Comparison of ENCODE assay signal across 13 mouse cellular contexts in genomic region chr2:142163506-142164275, GRCm38 (mm10).
A peak's percentile ranks its signal among the peaks of the same experiment; 100 is the strongest.
DNase-seq lines count a peak whose midpoint lies in the region; ATAC-seq and TF ChIP-seq lines count a peak whose summit lies in the region.
"Had no signal": no experiment of that assay in that cellular context is flagged by ENCODE, and none has a peak within 500 bp of the region (broad histone marks: within the 10 kb centered on the region; RNA-seq: fewer than 3 reads in every experiment).

No protein-coding gene starts in this region.

- peaks cover 23% of the 10 kb centered on the region for H3K4me1 ChIP-seq in forebrain, embryonic 13.5 days
- peaks cover 23% of the 10 kb centered on the region for H3K4me1 ChIP-seq in midbrain, embryonic 12.5 days
- H3K4me1 ChIP-seq in stomach, postnatal 0 days (replicated peaks; ENCODE audit: control insufficient read depth, insufficient read depth) = no peaks in the 10 kb centered on the region

- H3K4me2 ChIP-seq in forebrain, embryonic 13.5 days = peak overlapping the region; percentile 41
- peak overlapping the region; percentile 42 for H3K4me2 ChIP-seq in midbrain, embryonic 12.5 days (replicated peaks)
- no peak overlapping the region for H3K4me2 ChIP-seq in stomach, postnatal 0 days (replicated peaks; ENCODE audit: low read depth)
- H3K4me2 ChIP-seq: liver, embryonic 11.5 days had no signal

- peak; percentile 40 for DNase-seq in testis, postnatal 10 days (ENCODE audit: low spot score)
- DNase-seq in testis, postnatal 14 days (ENCODE audit: low spot score) = no peak
- DNase-seq in stomach, postnatal 0 days (ENCODE audit: low spot score) = no peak
- no peak for DNase-seq in urinary bladder, postnatal 10 days (ENCODE audit: low spot score)
- DNase-seq in kidney, postnatal 10 days = no peak
- DNase-seq: adrenal gland, adult 2 months; cerebellum, adult 8-10 months; kidney, postnatal 4 days; thymus, adult 2 months had no signal

- 3% methylated on average over 10 of the region's 10 CpGs for WGBS in forebrain, embryonic 13.5 days
- 14% methylated on average over 10 of the region's 10 CpGs for WGBS in midbrain, embryonic 12.5 days
- 31% methylated on average over 10 of the region's 10 CpGs for WGBS in stomach, postnatal 0 days

- H3K27me3 ChIP-seq in forebrain, embryonic 13.5 days = no peaks in the 10 kb centered on the region
- no peaks in the 10 kb centered on the region for H3K27me3 ChIP-seq in midbrain, embryonic 12.5 days
- no peaks in the 10 kb centered on the region for H3K27me3 ChIP-seq in stomach, postnatal 0 days (ENCODE audit: control insufficient read depth, insufficient read depth, low read length)

- H3K9me3 ChIP-seq in forebrain, embryonic 13.5 days (replicated peaks) = no peaks in the 10 kb centered on the region
- no peaks in the 10 kb centered on the region for H3K9me3 ChIP-seq in midbrain, embryonic 12.5 days
- no peaks in the 10 kb centered on the region for H3K9me3 ChIP-seq in stomach, postnatal 0 days (ENCODE audit: control insufficient read depth, low read length)

- H3K4me3 ChIP-seq in forebrain, embryonic 13.5 days = no peak overlapping the region
- no peak overlapping the region for H3K4me3 ChIP-seq in midbrain, embryonic 12.5 days
- H3K4me3 ChIP-seq in stomach, postnatal 0 days (ENCODE audit: low read depth, low read length) = no peak overlapping the region
- H3K4me3 ChIP-seq: erythroblast, embryonic 14.5 days had no signal

- no peak for TF ChIP-seq EP300 in stomach, postnatal 0 days (optimal IDR thresholded peaks at IDR 0.05)

- peak; percentile 96 for ATAC-seq in forebrain, embryonic 13.5 days
- peak; percentile 95 for ATAC-seq in midbrain, embryonic 12.5 days (ENCODE audit: low FRiP score, low read depth)
- no peak for ATAC-seq in stomach, postnatal 0 days (ENCODE audit: low FRiP score, low TSS enrichment)

- no peak for TF ChIP-seq CTCF in stomach, postnatal 0 days (IDR thresholded peaks at IDR 0.05; ENCODE audit: low read depth)

- no peak overlapping the region for H3K9ac ChIP-seq in forebrain, embryonic 13.5 days
- no peak overlapping the region for H3K9ac ChIP-seq in midbrain, embryonic 12.5 days (replicated peaks)
- H3K9ac ChIP-seq in stomach, postnatal 0 days (ENCODE audit: low read length) = no peak overlapping the region

- peak overlapping the region; percentile 69 for H3K27ac ChIP-seq in forebrain, embryonic 13.5 days
- peak overlapping the region; percentile 74 for H3K27ac ChIP-seq in midbrain, embryonic 12.5 days (replicated peaks)
- H3K27ac ChIP-seq in stomach, postnatal 0 days (replicated peaks) = no peak overlapping the region

- no peaks in the 10 kb centered on the region for H3K36me3 ChIP-seq in forebrain, embryonic 13.5 days (ENCODE audit: poor library complexity, severe bottlenecking)
- H3K36me3 ChIP-seq in midbrain, embryonic 12.5 days = no peaks in the 10 kb centered on the region
- no peaks in the 10 kb centered on the region for H3K36me3 ChIP-seq in stomach, postnatal 0 days (ENCODE audit: control insufficient read depth, insufficient read depth, low read length)
